Mouse (Mus musculus): Measurements from ENCODE around the gene Olfr49.

Olfr49 gene

GRCm38 (mm10) chr14:54261386-54261785 is 23.4 kb downstream of the Olfr49 start:
- DNase-seq (ENCODE audit: low spot score) = no peak

GRCm38 (mm10) chr14:54260196-54260595 is 24.5 kb downstream of the Olfr49 start:
- no peak for DNase-seq (ENCODE audit: low spot score)

- no peak for DNase-seq (ENCODE audit: low spot score)
Observed at GRCm38 (mm10) chr14:54259722-54260085, 25.0 kb downstream of the Olfr49 start.

GRCm38 (mm10) chr14:54259003-54259721 is 25.6 kb downstream of the Olfr49 start:
- DNase-seq (ENCODE audit: low spot score) = peak; percentile 94

- no peak for DNase-seq (ENCODE audit: low spot score)
Observed at GRCm38 (mm10) chr14:54258131-54258670, 26.5 kb downstream of the Olfr49 start.

- no peak for DNase-seq (ENCODE audit: low spot score)
Observed at GRCm38 (mm10) chr14:54254670-54255202, 30.0 kb downstream of the Olfr49 start.

GRCm38 (mm10) chr14:54253741-54254291 is 30.9 kb downstream of the Olfr49 start, which contains the start of the genes Dad1 and Abhd4:
TSS of gene Dad1 (minus strand) at chr14:54254104.
TSS of gene Abhd4 (plus strand) at chr14:54254188.
- peak; percentile 96 for DNase-seq (ENCODE audit: low spot score)

- no peak for DNase-seq (ENCODE audit: low spot score)
Observed at GRCm38 (mm10) chr14:54250122-54250521, 34.6 kb downstream of the Olfr49 start.

- no peak for DNase-seq (ENCODE audit: low spot score)
Observed at GRCm38 (mm10) chr14:54249326-54249725, 35.4 kb downstream of the Olfr49 start.

GRCm38 (mm10) chr14:54246232-54246631 is 38.5 kb downstream of the Olfr49 start:
- DNase-seq (ENCODE audit: low spot score) = no peak

GRCm38 (mm10) chr14:54244183-54244582 is 40.6 kb downstream of the Olfr49 start:
- no peak for DNase-seq (ENCODE audit: low spot score)

- no peak for DNase-seq (ENCODE audit: low spot score)
Observed at GRCm38 (mm10) chr14:54240542-54240941, 44.2 kb downstream of the Olfr49 start.

- peak; percentile 68 for DNase-seq (ENCODE audit: low spot score)
Observed at GRCm38 (mm10) chr14:54239002-54239736, 45.6 kb downstream of the Olfr49 start.

- no peak for DNase-seq (ENCODE audit: low spot score)
Observed at GRCm38 (mm10) chr14:54236881-54237280, 47.9 kb downstream of the Olfr49 start.

- DNase-seq (ENCODE audit: low spot score) = peak; percentile 69
Observed at GRCm38 (mm10) chr14:54235825-54236540, 48.8 kb downstream of the Olfr49 start.

- no peak for DNase-seq (ENCODE audit: low spot score)
Observed at GRCm38 (mm10) chr14:54234231-54235040, 50.3 kb downstream of the Olfr49 start.

- DNase-seq (ENCODE audit: low spot score) = no peak
Observed at GRCm38 (mm10) chr14:54233559-54234143, 51.1 kb downstream of the Olfr49 start.

GRCm38 (mm10) chr14:54232811-54233558 is 51.8 kb downstream of the Olfr49 start:
- no peak for DNase-seq (ENCODE audit: low spot score)

- DNase-seq (ENCODE audit: low spot score) = no peak
Observed at GRCm38 (mm10) chr14:54232143-54232542, 52.6 kb downstream of the Olfr49 start.
